Mouse (Mus musculus): ENCODE data around the gene 2410002F23Rik. TPM values are rescaled to one million over a fixed set of nuclear protein-coding genes. Genes with fewer than 3 reads are reported as not detected.
"Not testable (repeated sequence)": the region's sequence is repeated elsewhere in the genome, so short reads cannot be mapped to it uniquely, and the experiment has no call there.

2410002F23Rik gene
- polyA plus RNA-seq, 1 experiment = 96.5 TPM

DNA sequence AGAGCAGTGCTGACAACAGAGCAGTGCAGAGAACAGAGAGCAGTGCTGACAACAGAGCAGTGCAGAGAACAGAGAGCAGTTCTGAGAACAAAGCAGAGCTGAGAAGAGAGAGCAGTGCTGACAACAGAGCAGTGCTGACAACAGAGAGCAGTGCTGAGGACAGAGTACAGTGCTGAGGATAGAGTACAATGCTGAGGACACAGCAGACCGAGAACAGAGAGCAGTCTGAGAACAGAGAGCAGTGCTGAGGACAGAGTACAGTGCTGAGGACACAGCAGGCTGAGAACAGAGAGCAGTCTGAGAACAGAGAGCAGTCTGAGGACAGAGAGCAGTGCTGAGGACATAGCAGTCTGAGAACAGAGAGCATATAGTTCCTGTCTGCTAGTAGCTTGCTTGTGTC lies 5.8 kb upstream of the 2410002F23Rik start:
- TF ChIP-seq GATA1 (IDR thresholded peaks at IDR 0.05; ENCODE audit: borderline replicate concordance, low read length) = no peak
- TF ChIP-seq FLI1 (IDR thresholded peaks at IDR 0.05; ENCODE audit: low read length) = no peak
- Histone ChIP-seq H3K36me3 (replicated peaks; ENCODE audit: low read length) (no peaks in the 10 kb centered on the region), H3K9me3 (peaks cover 3% of the 10 kb centered on the region; the same call in 1 of the 2 replicates), H3K4me3 (replicated peaks) (peak overlapping the region; percentile 8), H3K27me3 (replicated peaks) (peaks cover 36% of the 10 kb centered on the region), H3K4me1 (peaks cover 47% of the 10 kb centered on the region)

DNA sequence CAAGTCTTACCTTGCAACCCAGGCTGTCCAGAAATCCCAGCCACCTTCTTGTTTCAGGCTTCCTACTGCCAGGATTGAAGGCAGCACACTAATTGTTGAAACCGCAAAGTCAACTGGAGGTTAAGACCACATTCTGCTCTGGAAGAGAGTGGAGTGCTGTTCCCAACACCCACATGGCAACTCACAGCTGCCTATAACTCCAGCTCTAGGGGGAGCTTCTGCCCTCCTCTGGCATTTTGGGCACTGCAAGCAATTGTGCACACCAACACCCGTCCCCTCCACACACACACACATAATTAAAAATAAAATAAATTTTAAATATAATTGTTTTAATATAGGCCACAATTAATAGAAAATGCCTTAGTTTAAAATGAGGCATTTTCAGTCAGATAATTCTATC lies 5.4 kb upstream of the 2410002F23Rik start:
- no peak overlapping the region for H3K4me3 ChIP-seq (replicated peaks)
- peaks cover 48% of the 10 kb centered on the region for H3K4me1 ChIP-seq
- TF ChIP-seq GATA1 (IDR thresholded peaks at IDR 0.05; ENCODE audit: borderline replicate concordance, low read length) = no peak
- H3K9me3 ChIP-seq = peaks cover 3% of the 10 kb centered on the region; the same call in 1 of the 2 replicates
- no peaks in the 10 kb centered on the region for H3K36me3 ChIP-seq (replicated peaks; ENCODE audit: low read length)
- peaks cover 31% of the 10 kb centered on the region for H3K27me3 ChIP-seq (replicated peaks)

DNA sequence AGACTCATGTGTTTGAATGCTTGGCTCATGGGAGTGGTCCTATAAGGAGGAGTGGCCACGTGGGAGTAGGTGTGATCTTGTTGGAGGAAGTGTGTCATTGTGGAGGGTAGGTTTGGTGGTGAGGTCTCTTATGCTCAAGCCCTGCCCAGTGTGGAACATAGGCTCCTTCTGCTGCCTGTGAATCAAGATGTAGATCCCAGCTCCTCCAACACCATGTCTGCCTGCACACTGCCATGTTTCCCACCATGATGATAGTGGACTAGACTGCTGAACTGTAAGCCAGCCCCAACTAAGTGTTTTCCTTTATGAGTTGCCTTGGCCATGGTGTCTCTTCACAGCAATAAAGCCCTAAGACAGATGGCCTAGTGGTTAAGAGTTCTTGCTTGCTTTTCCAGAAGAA lies 2.4 kb upstream of the 2410002F23Rik start:
- peaks cover 3% of the 10 kb centered on the region; the same call in 1 of the 2 replicates for H3K9me3 ChIP-seq
- peaks cover 60% of the 10 kb centered on the region for H3K4me1 ChIP-seq
- H3K27me3 ChIP-seq (replicated peaks) = peaks cover 14% of the 10 kb centered on the region
- peaks cover 12% of the 10 kb centered on the region for H3K36me3 ChIP-seq (replicated peaks; ENCODE audit: low read length)
- H3K4me3 ChIP-seq (replicated peaks) = peak overlapping the region; percentile 18
- no peak for TF ChIP-seq FLI1 (IDR thresholded peaks at IDR 0.05; ENCODE audit: low read length)
- TF ChIP-seq GATA1 (IDR thresholded peaks at IDR 0.05; ENCODE audit: borderline replicate concordance, low read length) = no peak

DNA sequence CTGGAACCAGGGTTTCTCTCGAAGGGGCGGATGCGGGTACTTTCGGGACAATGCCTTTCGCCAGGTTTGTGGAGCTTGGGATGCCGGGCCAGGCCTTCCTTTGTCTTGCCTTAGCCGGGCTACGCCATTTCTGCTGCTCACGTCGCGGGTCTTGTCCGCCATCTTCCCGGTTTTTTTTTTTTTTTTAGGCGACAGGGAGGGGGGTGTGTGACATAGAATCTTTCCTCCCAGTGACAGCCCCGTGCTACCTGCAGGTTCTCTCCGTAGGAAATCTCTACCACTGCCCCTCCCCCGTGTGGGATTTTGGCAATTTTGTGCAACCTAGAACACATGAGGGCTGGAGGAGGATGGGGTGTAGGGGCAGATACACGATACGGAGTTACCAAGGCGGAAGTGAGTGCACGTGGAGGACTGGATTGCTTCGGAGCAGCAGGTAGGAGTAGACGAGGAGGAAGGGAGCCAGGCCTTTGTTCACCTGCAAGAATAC lies 505 bp downstream of the 2410002F23Rik start:
- TF ChIP-seq FLI1 (IDR thresholded peaks at IDR 0.05; ENCODE audit: low read length) (no peak), GATA1 (IDR thresholded peaks at IDR 0.05; ENCODE audit: borderline replicate concordance, low read length) (no peak)
- Histone ChIP-seq H3K9me3 (peaks cover 3% of the 10 kb centered on the region; the same call in 1 of the 2 replicates), H3K36me3 (replicated peaks; ENCODE audit: low read length) (peaks cover 37% of the 10 kb centered on the region), H3K4me1 (peaks cover 58% of the 10 kb centered on the region), H3K4me3 (replicated peaks) (peak overlapping the region; percentile 96), H3K27me3 (replicated peaks) (peaks cover 4% of the 10 kb centered on the region)

DNA sequence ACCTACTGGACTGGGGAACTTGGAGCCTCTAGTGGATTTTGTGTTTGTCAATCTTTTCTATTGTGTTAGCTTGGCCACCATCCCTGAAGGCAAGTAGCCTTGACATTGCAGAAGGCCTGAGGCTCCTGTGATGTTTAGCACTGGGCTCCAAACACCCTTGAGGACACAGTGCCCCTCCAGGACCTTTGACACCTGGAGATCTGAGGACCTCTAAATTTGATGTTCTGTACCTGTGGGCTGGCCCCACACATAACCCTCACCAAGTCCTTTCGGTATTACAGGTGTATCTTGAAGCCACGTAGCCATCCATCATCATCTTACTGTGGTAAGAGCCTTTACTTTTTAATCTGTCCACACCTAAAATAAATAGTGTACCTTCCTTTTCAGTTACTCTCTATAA lies 1.4 kb downstream of the 2410002F23Rik start:
- TF ChIP-seq GATA1 (IDR thresholded peaks at IDR 0.05; ENCODE audit: borderline replicate concordance, low read length) (no peak), FLI1 (IDR thresholded peaks at IDR 0.05; ENCODE audit: low read length) (no peak)
- H3K4me3 ChIP-seq (replicated peaks) = peak overlapping the region; percentile 65
- peaks cover 63% of the 10 kb centered on the region for H3K4me1 ChIP-seq
- peaks cover 3% of the 10 kb centered on the region; the same call in 1 of the 2 replicates for H3K9me3 ChIP-seq
- H3K27me3 ChIP-seq (replicated peaks) = no peaks in the 10 kb centered on the region
- peaks cover 47% of the 10 kb centered on the region for H3K36me3 ChIP-seq (replicated peaks; ENCODE audit: low read length)

DNA sequence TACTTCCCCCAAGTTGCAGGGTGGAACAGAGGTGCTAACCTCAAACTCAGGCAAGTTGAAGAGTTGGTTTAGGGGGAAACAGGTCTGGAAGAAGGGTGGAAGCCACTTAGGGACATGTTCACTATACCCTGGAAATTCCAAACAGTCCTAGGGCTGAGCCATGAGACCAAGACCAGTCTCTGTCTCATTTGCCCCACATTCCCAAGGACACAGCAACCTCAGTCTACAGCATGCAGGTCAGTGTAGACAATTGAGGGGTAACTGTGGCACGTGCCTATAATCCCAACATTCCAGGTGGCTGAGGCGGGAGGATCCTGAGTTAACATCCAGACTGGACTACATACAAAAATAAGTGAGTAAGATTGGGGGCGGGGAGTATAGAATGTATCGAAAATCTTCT lies 2.7 kb downstream of the 2410002F23Rik start:
- peaks cover 66% of the 10 kb centered on the region for H3K4me1 ChIP-seq
- TF ChIP-seq GATA1 (IDR thresholded peaks at IDR 0.05; ENCODE audit: borderline replicate concordance, low read length) = no peak
- TF ChIP-seq FLI1 (IDR thresholded peaks at IDR 0.05; ENCODE audit: low read length) = no peak
- 0 out of 2 replicates have a peak, but pooled peaks cover under 1% of the 10 kb centered on the region for H3K9me3 ChIP-seq
- no peaks in the 10 kb centered on the region for H3K27me3 ChIP-seq (replicated peaks)
- H3K36me3 ChIP-seq (replicated peaks; ENCODE audit: low read length) = peaks cover 59% of the 10 kb centered on the region
- no peak overlapping the region for H3K4me3 ChIP-seq (replicated peaks)

DNA sequence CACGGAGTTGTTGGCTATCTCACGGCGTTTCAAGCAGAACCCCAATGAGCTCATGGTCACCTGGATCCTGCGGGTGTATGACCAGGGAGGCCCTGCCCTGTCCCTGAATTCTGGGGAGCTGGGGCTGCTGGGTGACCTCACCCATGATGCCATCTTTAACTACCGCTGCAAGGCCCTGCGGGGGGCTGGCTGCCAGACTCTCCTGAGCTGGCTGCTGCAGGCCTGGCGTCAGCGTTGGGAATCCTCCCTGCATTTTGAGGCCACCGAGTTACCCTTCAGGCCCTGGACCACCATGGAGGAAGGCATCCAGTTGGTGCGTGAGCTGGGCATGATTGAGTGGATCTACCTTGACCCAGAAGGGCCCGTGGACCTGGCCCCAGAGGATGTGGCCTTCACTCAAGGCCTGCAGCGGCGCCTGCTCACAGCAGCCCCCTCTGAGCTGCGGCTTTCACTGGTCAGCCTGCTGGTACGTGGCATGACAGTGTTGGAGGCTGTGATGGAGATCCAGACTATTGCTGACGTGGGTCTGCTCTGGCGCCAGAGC lies 4.3 kb downstream of the 2410002F23Rik start:
- Histone ChIP-seq H3K4me1 (peaks cover 61% of the 10 kb centered on the region), H3K36me3 (replicated peaks; ENCODE audit: low read length) (peaks cover 64% of the 10 kb centered on the region)
- not testable (repeated sequence) for H3K27me3 ChIP-seq (replicated peaks); H3K4me3 ChIP-seq (replicated peaks); H3K9me3 ChIP-seq

DNA sequence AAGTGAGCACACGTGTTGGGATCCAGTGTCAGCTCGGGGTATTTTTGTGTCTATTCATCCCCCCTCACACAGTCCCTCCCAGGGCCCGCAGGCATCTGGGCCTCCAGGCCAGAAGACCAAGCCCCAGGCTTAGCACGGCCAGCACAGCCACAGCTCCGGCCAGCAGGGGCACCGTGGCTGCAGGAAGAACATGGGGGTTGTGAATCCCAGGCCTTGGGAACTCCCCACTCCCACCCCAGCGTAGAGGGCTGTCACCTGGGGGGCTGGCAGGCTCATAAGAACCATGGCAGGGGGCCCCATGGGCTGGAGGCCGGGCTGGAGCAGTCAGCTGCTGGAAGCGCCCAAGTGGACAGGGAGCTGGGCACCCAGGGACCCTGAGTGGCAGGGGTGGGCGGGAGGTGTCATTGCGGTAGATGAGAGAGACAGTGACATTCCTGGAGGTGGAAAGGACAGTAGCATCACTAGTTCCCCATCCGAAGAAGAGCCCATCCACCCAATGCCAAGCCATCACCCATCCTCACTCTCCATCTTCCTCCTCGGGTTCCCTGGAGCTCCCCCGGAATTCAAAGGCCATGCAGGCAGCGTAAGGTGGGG lies 6.6 kb downstream of the 2410002F23Rik start:
- Histone ChIP-seq H3K36me3 (replicated peaks; ENCODE audit: low read length) (peaks cover 61% of the 10 kb centered on the region), H3K27me3 (replicated peaks) (peaks cover 3% of the 10 kb centered on the region), H3K4me1 (peaks cover 50% of the 10 kb centered on the region), H3K4me3 (replicated peaks) (no peak overlapping the region), H3K9me3 (no peaks in the 10 kb centered on the region)
- TF ChIP-seq GATA1 (IDR thresholded peaks at IDR 0.05; ENCODE audit: borderline replicate concordance, low read length) (no peak), FLI1 (IDR thresholded peaks at IDR 0.05; ENCODE audit: low read length) (no peak)

DNA sequence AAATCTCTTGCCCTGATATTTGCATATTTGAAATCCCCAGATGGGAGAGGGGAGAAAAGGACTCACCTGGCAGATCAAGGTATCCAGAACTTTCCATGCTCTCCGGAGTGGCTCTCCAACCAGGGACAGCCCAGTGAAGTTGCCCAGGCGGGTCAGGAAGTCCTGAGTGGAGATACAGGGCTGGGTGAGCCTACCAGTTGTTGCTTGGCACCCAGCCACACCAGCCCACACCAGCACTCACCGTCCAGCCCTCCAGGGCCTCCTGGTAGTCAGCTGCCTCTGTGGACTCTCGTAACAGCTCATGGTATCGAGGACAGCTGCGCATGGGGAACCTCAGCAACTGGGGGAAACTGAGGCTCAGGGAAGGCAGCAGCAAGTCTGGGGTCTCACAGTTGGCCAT lies 8.4 kb downstream of the 2410002F23Rik start:
- Histone ChIP-seq H3K27me3 (replicated peaks) (peaks cover 18% of the 10 kb centered on the region), H3K4me3 (replicated peaks) (no peak overlapping the region), H3K4me1 (peaks cover 33% of the 10 kb centered on the region), H3K9me3 (no peaks in the 10 kb centered on the region), H3K36me3 (replicated peaks; ENCODE audit: low read length) (peaks cover 43% of the 10 kb centered on the region)
- no peak for TF ChIP-seq GATA1 (IDR thresholded peaks at IDR 0.05; ENCODE audit: borderline replicate concordance, low read length)
- no peak for TF ChIP-seq FLI1 (IDR thresholded peaks at IDR 0.05; ENCODE audit: low read length)

DNA sequence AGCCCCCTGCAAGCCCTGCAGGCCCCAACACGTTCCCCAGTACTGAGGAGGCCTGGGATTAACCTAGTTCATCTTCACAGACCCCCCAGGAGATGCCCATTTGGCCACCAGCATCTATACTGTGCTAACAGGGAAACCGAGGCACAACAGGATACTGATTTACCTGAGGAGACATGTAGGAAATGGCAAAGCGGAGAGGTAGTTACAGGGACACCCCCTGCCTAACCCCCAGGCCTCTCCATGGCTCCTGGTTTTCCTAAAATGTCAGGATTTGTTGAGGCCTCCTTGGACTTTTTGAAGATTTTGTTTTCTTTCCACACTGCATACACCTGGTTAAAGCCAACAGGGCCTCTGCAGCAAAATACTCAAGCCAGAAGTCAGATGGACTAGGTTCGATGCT lies 10.8 kb downstream of the 2410002F23Rik start, which contains the start of gene Acp4:
Gene Acp4, minus strand, starts transcription at position 101 of the 400 bp plus-strand sequence.
- Histone ChIP-seq H3K36me3 (replicated peaks; ENCODE audit: low read length) (peaks cover 24% of the 10 kb centered on the region), H3K4me1 (peaks cover 16% of the 10 kb centered on the region), H3K27me3 (replicated peaks) (peaks cover 40% of the 10 kb centered on the region), H3K4me3 (replicated peaks) (no peak within 1 kb of the TSS), H3K9me3 (no peaks in the 10 kb centered on the region)
- no peak for TF ChIP-seq FLI1 (IDR thresholded peaks at IDR 0.05; ENCODE audit: low read length)
- no peak for TF ChIP-seq GATA1 (IDR thresholded peaks at IDR 0.05; ENCODE audit: borderline replicate concordance, low read length)
